Mouse (Mus musculus): ENCODE measurements around the gene Mthfr. TPM values are rescaled to one million over a fixed set of nuclear protein-coding genes. Genes with fewer than 3 reads are reported as not detected.

Gene Mthfr
- polyA plus RNA-seq, 1 experiment from 2014 or later: 14.6 TPM

DNA sequence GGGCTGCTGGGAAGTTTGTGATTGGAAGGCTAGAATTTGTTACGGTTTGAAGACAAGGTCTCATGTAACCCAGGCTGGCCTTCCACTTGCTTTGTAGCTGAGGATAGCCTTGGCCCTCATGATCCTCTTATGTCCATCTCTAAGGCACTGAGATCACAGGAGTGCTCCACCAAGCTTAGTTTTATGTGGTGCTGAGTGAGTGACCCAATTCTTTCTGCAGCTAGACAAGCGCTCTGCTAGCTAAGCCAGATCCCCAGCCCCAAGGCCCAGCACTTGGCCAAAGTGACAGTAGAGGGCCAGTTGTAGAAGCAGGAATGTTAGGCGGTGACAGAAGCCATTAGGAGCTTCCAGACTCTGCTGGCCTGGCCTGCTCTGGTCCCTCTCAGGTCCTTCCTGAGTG lies 65.3 kb downstream of the Mthfr start:
- Histone ChIP-seq H3K4me1 (replicated peaks; ENCODE audit: insufficient read depth, low read length) (peaks cover 9% of the 10 kb centered on the region), H3K9me3 (replicated peaks; ENCODE audit: low read length) (no peaks in the 10 kb centered on the region), H3K4me2 (ENCODE audit: low read length) (no peak overlapping the region), H3K27ac (no peak overlapping the region), H3K4me3 (replicated peaks; ENCODE audit: low read depth, low read length) (no peak overlapping the region), H3K9ac (ENCODE audit: low read depth, low read length) (no peak overlapping the region), H3K36me3 (ENCODE audit: insufficient read depth, low read length) (no peaks in the 10 kb centered on the region), H3K27me3 (ENCODE audit: insufficient read depth, low read length) (no peaks in the 10 kb centered on the region)
- ATAC-seq (replicated peaks; ENCODE audit: low FRiP score, low read depth) (no peak), DNase-seq (ENCODE audit: low spot score) (no peak)
- TF ChIP-seq CTCF (IDR thresholded peaks at IDR 0.05; ENCODE audit: low read depth): no peak
- 90% methylated on average over 3 of the region's 3 CpGs for WGBS

DNA sequence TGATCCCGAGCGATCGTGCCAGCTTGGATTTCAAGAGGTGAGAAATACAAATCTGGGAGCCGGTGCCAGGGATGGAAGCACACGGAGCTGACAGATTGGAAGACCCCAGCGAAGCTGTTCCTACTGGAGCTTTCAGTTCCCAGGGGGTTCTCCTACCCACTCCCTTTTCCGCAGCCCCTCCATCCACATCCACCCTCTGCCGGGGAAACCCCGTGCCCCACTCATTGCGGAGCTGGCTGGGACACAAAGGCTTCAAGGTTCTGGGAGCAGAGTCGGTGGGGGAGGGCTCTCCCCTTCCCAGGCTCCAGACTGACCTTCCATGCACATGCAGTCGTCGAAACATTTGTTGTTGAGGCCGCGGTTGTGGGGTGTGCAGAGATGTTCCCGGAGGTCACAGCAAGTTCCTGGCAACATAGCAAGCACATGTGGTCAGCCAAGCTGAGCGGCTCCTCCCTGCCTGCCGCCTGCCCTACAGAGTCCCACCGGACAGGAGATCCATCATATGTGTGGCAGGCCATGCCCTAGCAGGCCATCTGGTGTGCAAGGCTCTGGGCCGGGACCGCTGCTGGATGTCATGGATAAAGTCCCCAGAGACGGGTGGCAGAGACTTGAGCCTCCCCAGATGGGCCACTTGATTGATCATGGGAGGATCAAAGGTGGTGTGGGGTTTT lies 68.9 kb downstream of the Mthfr start:
- no peak overlapping the region for H3K4me3 ChIP-seq (replicated peaks; ENCODE audit: low read depth, low read length)
- H3K9me3 ChIP-seq (replicated peaks; ENCODE audit: low read length): no peaks in the 10 kb centered on the region
- DNase-seq (ENCODE audit: low spot score): peak; percentile 80
- WGBS: 7% methylated on average over 22 of the region's 22 CpGs
- TF ChIP-seq CTCF (IDR thresholded peaks at IDR 0.05; ENCODE audit: low read depth): no peak; the same call in 1 of the 2 replicates
- ATAC-seq (replicated peaks; ENCODE audit: low FRiP score, low read depth): peak; percentile 89
- H3K27ac ChIP-seq: no peak overlapping the region
- H3K4me1 ChIP-seq (replicated peaks; ENCODE audit: insufficient read depth, low read length): peaks cover 9% of the 10 kb centered on the region
- H3K36me3 ChIP-seq (ENCODE audit: insufficient read depth, low read length): no peaks in the 10 kb centered on the region
- no peaks in the 10 kb centered on the region for H3K27me3 ChIP-seq (ENCODE audit: insufficient read depth, low read length)
- H3K9ac ChIP-seq (ENCODE audit: low read depth, low read length): 0 out of 2 replicates have a peak overlapping the region, but pooled peaks have one; percentile 23
- H3K4me2 ChIP-seq (ENCODE audit: low read length): peak overlapping the region; percentile 25; the same call in 1 of the 2 replicates

DNA sequence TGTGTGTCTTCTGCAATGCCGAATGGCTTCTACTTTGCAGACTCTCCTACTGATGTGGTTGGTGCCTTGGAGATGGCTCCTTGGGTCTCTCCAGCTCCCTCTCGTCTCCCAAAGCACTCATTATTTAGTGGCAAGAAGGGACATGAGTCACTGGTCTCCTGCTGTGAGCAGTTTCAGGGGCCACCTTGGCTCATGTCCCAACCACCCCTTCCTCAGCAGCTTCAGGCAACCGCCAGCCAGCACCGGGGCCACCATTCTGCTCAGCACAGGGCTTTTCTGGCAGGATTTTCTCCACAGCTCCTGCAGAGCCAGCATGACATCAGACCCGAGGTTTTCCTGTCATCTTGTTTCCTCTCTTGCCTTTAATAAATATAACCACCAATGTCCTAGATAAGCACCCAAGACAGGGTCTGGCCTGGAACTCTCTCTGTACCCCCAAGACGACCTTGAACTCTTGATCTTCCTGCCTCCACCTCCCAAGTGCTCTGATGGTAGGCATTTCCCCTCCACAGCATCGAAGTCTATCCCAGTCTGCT lies 69.8 kb downstream of the Mthfr start:
- ATAC-seq (replicated peaks; ENCODE audit: low FRiP score, low read depth): no peak
- Histone ChIP-seq H3K9ac (ENCODE audit: low read depth, low read length) (no peak overlapping the region), H3K27ac (no peak overlapping the region), H3K4me3 (replicated peaks; ENCODE audit: low read depth, low read length) (no peak overlapping the region), H3K36me3 (ENCODE audit: insufficient read depth, low read length) (no peaks in the 10 kb centered on the region), H3K4me2 (ENCODE audit: low read length) (no peak overlapping the region), H3K27me3 (ENCODE audit: insufficient read depth, low read length) (no peaks in the 10 kb centered on the region), H3K9me3 (replicated peaks; ENCODE audit: low read length) (no peaks in the 10 kb centered on the region), H3K4me1 (replicated peaks; ENCODE audit: insufficient read depth, low read length) (peaks cover 9% of the 10 kb centered on the region)
- no peak for DNase-seq (ENCODE audit: low spot score)
- no peak for TF ChIP-seq CTCF (IDR thresholded peaks at IDR 0.05; ENCODE audit: low read depth)
- 35% methylated on average over 7 of the region's 7 CpGs for WGBS

Other genes with a start within 250 kb of the Mthfr start
- gene Zfp984, start 229.3 kb upstream of the Mthfr start, polyA plus RNA-seq (2015; fragmentation: Nextera tagmentation; extraction: Ambion mirVana): 10.7 and 12.0 TPM in 2 replicates
- gene Zfp933, start 190.7 kb upstream of the Mthfr start, polyA plus RNA-seq (2015; fragmentation: Nextera tagmentation; extraction: Ambion mirVana): 4.7 and 5.5 TPM in 2 replicates
- gene Miip, start 170.3 kb upstream of the Mthfr start, polyA plus RNA-seq (2015; fragmentation: Nextera tagmentation; extraction: Ambion mirVana): 29.4 and 30.6 TPM in 2 replicates
- 3.8 and 4.3 TPM in 2 replicates for gene Fv1, start 170.1 kb upstream of the Mthfr start, polyA plus RNA-seq (2015; fragmentation: Nextera tagmentation; extraction: Ambion mirVana)
- 28.9 and 33.8 TPM in 2 replicates for gene Mfn2, start 134.4 kb upstream of the Mthfr start, polyA plus RNA-seq (2015; fragmentation: Nextera tagmentation; extraction: Ambion mirVana)
- 38.1 and 38.2 TPM in 2 replicates for gene Plod1, start 102.3 kb upstream of the Mthfr start, polyA plus RNA-seq (2015; fragmentation: Nextera tagmentation; extraction: Ambion mirVana)
- gene 2510039O18Rik, start 98.2 kb upstream of the Mthfr start, polyA plus RNA-seq (2015; fragmentation: Nextera tagmentation; extraction: Ambion mirVana): 17.0 and 21.1 TPM in 2 replicates
- not detected in 2 replicates for gene Nppb, start 53.3 kb upstream of the Mthfr start, polyA plus RNA-seq (2015; fragmentation: Nextera tagmentation; extraction: Ambion mirVana)
- not detected in 2 replicates for gene Nppa, start 38.4 kb upstream of the Mthfr start, polyA plus RNA-seq (2015; fragmentation: Nextera tagmentation; extraction: Ambion mirVana)
- 4.2 and 5.0 TPM in 2 replicates for gene Clcn6, start 256 bp upstream of the Mthfr start, polyA plus RNA-seq (2015; fragmentation: Nextera tagmentation; extraction: Ambion mirVana)
- 38.4 and 38.9 TPM in 2 replicates for gene Agtrap, start 49.0 kb downstream of the Mthfr start, polyA plus RNA-seq (2015; fragmentation: Nextera tagmentation; extraction: Ambion mirVana)
- gene Mad2l2, start 91.3 kb downstream of the Mthfr start, polyA plus RNA-seq (2015; fragmentation: Nextera tagmentation; extraction: Ambion mirVana): 73.1 and 77.2 TPM in 2 replicates
- gene Draxin, start 91.6 kb downstream of the Mthfr start, polyA plus RNA-seq (2015; fragmentation: Nextera tagmentation; extraction: Ambion mirVana): 0.14 and 0.24 TPM in 2 replicates
- 28.5 and 33.7 TPM in 2 replicates for gene Fbxo6, start 113.1 kb downstream of the Mthfr start, polyA plus RNA-seq (2015; fragmentation: Nextera tagmentation; extraction: Ambion mirVana)
- gene Fbxo44, start 121.4 kb downstream of the Mthfr start, polyA plus RNA-seq (2015; fragmentation: Nextera tagmentation; extraction: Ambion mirVana): 30.2 and 30.5 TPM in 2 replicates
- 2.5 and 3.7 TPM in 2 replicates for gene Fbxo2, start 121.5 kb downstream of the Mthfr start, polyA plus RNA-seq (2015; fragmentation: Nextera tagmentation; extraction: Ambion mirVana)
- 0.15 and 0.21 TPM in 2 replicates for gene Disp3, start 248.9 kb downstream of the Mthfr start, polyA plus RNA-seq (2015; fragmentation: Nextera tagmentation; extraction: Ambion mirVana)

All from kidney, postnatal 0 days (tissue).